Mouse (Mus musculus): Measurements from ENCODE around the gene AC131692.1. TPM values are rescaled to one million over a fixed set of nuclear protein-coding genes. Genes with fewer than 3 reads are reported as not detected.

AC131692.1 gene
- polyA plus RNA-seq, 1 experiment from 2014 or later = not detected

- H3K4me3 ChIP-seq (replicated peaks) = no peak overlapping the region
- no peaks in the 10 kb centered on the region for H3K36me3 ChIP-seq
- H3K27me3 ChIP-seq (replicated peaks) = no peaks in the 10 kb centered on the region
- no peak for ATAC-seq (ENCODE audit: low FRiP score)
- no peak overlapping the region for H3K9ac ChIP-seq (replicated peaks)
- H3K4me1 ChIP-seq = peaks cover 14% of the 10 kb centered on the region
- no peak overlapping the region for H3K4me2 ChIP-seq
- no peaks in the 10 kb centered on the region for H3K9me3 ChIP-seq (replicated peaks)
- no peak overlapping the region for H3K27ac ChIP-seq (replicated peaks)
- WGBS = 81% methylated on average over 5 of the region's 5 CpGs
Measured at GRCm38 (mm10) chr19:6144842-6145241, 50.6 kb downstream of the AC131692.1 start.

Small RNA genes lying within 50 kb of the gene (microRNA-seq; reads per million reads assigned to microRNA genes)
- 0.87 reads per million for gene Mir6988

Other genes with a start within 250 kb of the AC131692.1 start
- 13.8 and 23.4 TPM in 2 replicates for gene Frmd8, start 219.1 kb upstream of the AC131692.1 start, polyA plus RNA-seq (2015; fragmentation: Nextera tagmentation; extraction: Ambion mirVana)
- gene Slc25a45, start 216.6 kb upstream of the AC131692.1 start, polyA plus RNA-seq (2015; fragmentation: Nextera tagmentation; extraction: Ambion mirVana) = 2.0 and 3.9 TPM in 2 replicates
- 8.9 and 10.0 TPM in 2 replicates for gene Tigd3, start 200.3 kb upstream of the AC131692.1 start, polyA plus RNA-seq (2015; fragmentation: Nextera tagmentation; extraction: Ambion mirVana)
- gene Dpf2, start 181.4 kb upstream of the AC131692.1 start, polyA plus RNA-seq (2015; fragmentation: Nextera tagmentation; extraction: Ambion mirVana) = 95.7 and 115 TPM in 2 replicates
- 19.3 and 20.9 TPM in 2 replicates for gene Cdc42ep2, start 169.6 kb upstream of the AC131692.1 start, polyA plus RNA-seq (2015; fragmentation: Nextera tagmentation; extraction: Ambion mirVana)
- 19.9 and 34.3 TPM in 2 replicates for gene Pola2, start 130.2 kb upstream of the AC131692.1 start, polyA plus RNA-seq (2015; fragmentation: Nextera tagmentation; extraction: Ambion mirVana)
- not detected in 2 replicates for gene Slc22a20, start 108.3 kb upstream of the AC131692.1 start, polyA plus RNA-seq (2015; fragmentation: Nextera tagmentation; extraction: Ambion mirVana)
- gene Capn1, start 78.5 kb upstream of the AC131692.1 start, polyA plus RNA-seq (2015; fragmentation: Nextera tagmentation; extraction: Ambion mirVana) = 6.4 and 12.3 TPM in 2 replicates
- gene Syvn1, start 47.8 kb upstream of the AC131692.1 start, polyA plus RNA-seq (2015; fragmentation: Nextera tagmentation; extraction: Ambion mirVana) = 31.4 and 34.3 TPM in 2 replicates
- gene Mrpl49, start 36.6 kb upstream of the AC131692.1 start, polyA plus RNA-seq (2015; fragmentation: Nextera tagmentation; extraction: Ambion mirVana) = 60.1 and 66.9 TPM in 2 replicates
- 522 and 591 TPM in 2 replicates for gene Fau, start 36.6 kb upstream of the AC131692.1 start, polyA plus RNA-seq (2015; fragmentation: Nextera tagmentation; extraction: Ambion mirVana)
- 30.4 and 31.2 TPM in 2 replicates for gene Znhit2, start 33.2 kb upstream of the AC131692.1 start, polyA plus RNA-seq (2015; fragmentation: Nextera tagmentation; extraction: Ambion mirVana)
- gene Tm7sf2, start 26.0 kb upstream of the AC131692.1 start, polyA plus RNA-seq (2015; fragmentation: Nextera tagmentation; extraction: Ambion mirVana) = 51.2 and 61.6 TPM in 2 replicates
- gene Vps51, start 17.2 kb upstream of the AC131692.1 start, polyA plus RNA-seq (2015; fragmentation: Nextera tagmentation; extraction: Ambion mirVana) = 80.8 and 83.8 TPM in 2 replicates
- gene Tmem262, start 14.4 kb upstream of the AC131692.1 start, polyA plus RNA-seq (2015; fragmentation: Nextera tagmentation; extraction: Ambion mirVana) = not detected in 2 replicates
- 0.96 and 1.5 TPM in 2 replicates for gene Gm28374, start 12.2 kb upstream of the AC131692.1 start, polyA plus RNA-seq (2015; fragmentation: Nextera tagmentation; extraction: Ambion mirVana)
- 78.3 and 78.4 TPM in 2 replicates for gene Zfpl1, start 9.5 kb upstream of the AC131692.1 start, polyA plus RNA-seq (2015; fragmentation: Nextera tagmentation; extraction: Ambion mirVana)
- 4.9 and 15.5 TPM in 2 replicates for gene Cdca5, start 9.4 kb upstream of the AC131692.1 start, polyA plus RNA-seq (2015; fragmentation: Nextera tagmentation; extraction: Ambion mirVana)
- 0.42 and 4.1 TPM in 2 replicates for gene Naaladl1, start 11.4 kb downstream of the AC131692.1 start, polyA plus RNA-seq (2015; fragmentation: Nextera tagmentation; extraction: Ambion mirVana)
- gene Sac3d1, start 24.2 kb downstream of the AC131692.1 start, polyA plus RNA-seq (2015; fragmentation: Nextera tagmentation; extraction: Ambion mirVana) = 52.7 and 53.4 TPM in 2 replicates
- gene Snx15, start 33.9 kb downstream of the AC131692.1 start, polyA plus RNA-seq (2015; fragmentation: Nextera tagmentation; extraction: Ambion mirVana) = 59.6 and 62.2 TPM in 2 replicates
- 0.42 TPM in 1 of 2 replicates, not detected in the other for gene Batf2, start 46.6 kb downstream of the AC131692.1 start, polyA plus RNA-seq (2015; fragmentation: Nextera tagmentation; extraction: Ambion mirVana)
- 139 and 157 TPM in 2 replicates for gene Arl2, start 47.1 kb downstream of the AC131692.1 start, polyA plus RNA-seq (2015; fragmentation: Nextera tagmentation; extraction: Ambion mirVana)
- not detected in 2 replicates for gene Majin, start 90.0 kb downstream of the AC131692.1 start, polyA plus RNA-seq (2015; fragmentation: Nextera tagmentation; extraction: Ambion mirVana)
- gene Gpha2, start 132.0 kb downstream of the AC131692.1 start, polyA plus RNA-seq (2015; fragmentation: Nextera tagmentation; extraction: Ambion mirVana) = 0.75 TPM in 1 of 2 replicates, not detected in the other
- 127 and 156 TPM in 2 replicates for gene Ppp2r5b, start 141.5 kb downstream of the AC131692.1 start, polyA plus RNA-seq (2015; fragmentation: Nextera tagmentation; extraction: Ambion mirVana)
- 12.5 and 12.9 TPM in 2 replicates for gene Atg2a, start 147.2 kb downstream of the AC131692.1 start, polyA plus RNA-seq (2015; fragmentation: Nextera tagmentation; extraction: Ambion mirVana)
- gene Ehd1, start 182.3 kb downstream of the AC131692.1 start, polyA plus RNA-seq (2015; fragmentation: Nextera tagmentation; extraction: Ambion mirVana) = 80.6 and 87.7 TPM in 2 replicates
- gene Cdc42bpg, start 212.0 kb downstream of the AC131692.1 start, polyA plus RNA-seq (2015; fragmentation: Nextera tagmentation; extraction: Ambion mirVana) = 0.33 and 0.36 TPM in 2 replicates
- 71.4 and 71.6 TPM in 2 replicates for gene Men1, start 240.6 kb downstream of the AC131692.1 start, polyA plus RNA-seq (2015; fragmentation: Nextera tagmentation; extraction: Ambion mirVana)
- gene Map4k2, start 246.7 kb downstream of the AC131692.1 start, polyA plus RNA-seq (2015; fragmentation: Nextera tagmentation; extraction: Ambion mirVana) = 21.9 and 22.2 TPM in 2 replicates

Data from neural tube, embryonic 15.5 days (tissue).